Mouse (Mus musculus) left cerebral cortex, adult 9 months (tissue): Measurements from ENCODE around the gene Rpp14.

Experiments
- DNase-seq, 2 experiments: peaks; one replicate each; pipeline ENCODE4 v3.0.0; 2022; ENCODE audit warnings: low spot score in 2 of 2

The Rpp14 gene

DNA sequence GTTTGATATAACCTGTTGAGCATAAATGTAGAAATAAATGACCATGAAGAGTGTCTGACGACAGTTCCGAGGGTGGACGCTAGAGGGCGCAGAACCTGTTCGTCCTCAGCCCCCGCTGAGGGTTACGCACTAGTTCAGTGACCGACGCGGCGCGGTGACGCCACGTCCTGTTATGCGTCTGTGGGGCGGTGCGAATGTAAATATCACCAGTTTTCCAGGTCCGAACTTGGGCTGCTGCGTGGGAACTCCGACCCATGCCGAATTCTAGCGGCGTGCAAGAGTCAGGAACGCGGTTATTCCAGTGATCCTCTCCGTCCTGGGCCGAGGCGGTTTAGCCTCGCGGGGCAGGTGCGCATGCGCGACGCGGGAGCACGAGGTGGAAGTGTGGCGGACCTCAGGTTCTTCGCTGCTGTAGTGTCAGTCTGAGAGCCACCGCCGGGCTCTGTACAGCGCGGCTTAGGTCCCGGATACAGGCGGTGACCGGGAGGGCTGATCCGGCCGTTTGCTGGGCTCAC lies at the start of gene Rpp14:
Gene Rpp14, plus strand, starts transcription at position 203 of the 515 bp plus-strand sequence.
- peak; percentile 88 to 97 for DNase-seq

DNA sequence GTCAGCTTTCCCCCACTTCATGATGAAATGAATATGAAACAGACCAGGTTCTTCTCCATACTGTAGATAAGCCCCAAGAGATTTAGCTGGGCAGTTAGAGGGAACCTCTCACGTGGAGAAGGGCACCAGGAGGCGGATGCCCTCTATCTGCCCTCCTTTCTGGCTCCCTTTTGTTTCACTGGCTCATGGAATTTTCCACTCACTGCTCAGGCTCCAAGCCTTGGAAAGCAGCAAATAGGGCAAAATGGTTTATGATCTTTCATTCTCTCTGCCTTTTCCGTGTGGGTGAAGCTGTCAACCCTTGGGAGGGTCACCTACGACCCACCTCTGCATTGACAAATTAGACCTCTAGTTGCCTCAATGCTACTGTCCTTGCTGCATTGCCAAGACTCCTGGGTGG lies 49.6 kb upstream of the Rpp14 start:
- no peak for DNase-seq

DNA sequence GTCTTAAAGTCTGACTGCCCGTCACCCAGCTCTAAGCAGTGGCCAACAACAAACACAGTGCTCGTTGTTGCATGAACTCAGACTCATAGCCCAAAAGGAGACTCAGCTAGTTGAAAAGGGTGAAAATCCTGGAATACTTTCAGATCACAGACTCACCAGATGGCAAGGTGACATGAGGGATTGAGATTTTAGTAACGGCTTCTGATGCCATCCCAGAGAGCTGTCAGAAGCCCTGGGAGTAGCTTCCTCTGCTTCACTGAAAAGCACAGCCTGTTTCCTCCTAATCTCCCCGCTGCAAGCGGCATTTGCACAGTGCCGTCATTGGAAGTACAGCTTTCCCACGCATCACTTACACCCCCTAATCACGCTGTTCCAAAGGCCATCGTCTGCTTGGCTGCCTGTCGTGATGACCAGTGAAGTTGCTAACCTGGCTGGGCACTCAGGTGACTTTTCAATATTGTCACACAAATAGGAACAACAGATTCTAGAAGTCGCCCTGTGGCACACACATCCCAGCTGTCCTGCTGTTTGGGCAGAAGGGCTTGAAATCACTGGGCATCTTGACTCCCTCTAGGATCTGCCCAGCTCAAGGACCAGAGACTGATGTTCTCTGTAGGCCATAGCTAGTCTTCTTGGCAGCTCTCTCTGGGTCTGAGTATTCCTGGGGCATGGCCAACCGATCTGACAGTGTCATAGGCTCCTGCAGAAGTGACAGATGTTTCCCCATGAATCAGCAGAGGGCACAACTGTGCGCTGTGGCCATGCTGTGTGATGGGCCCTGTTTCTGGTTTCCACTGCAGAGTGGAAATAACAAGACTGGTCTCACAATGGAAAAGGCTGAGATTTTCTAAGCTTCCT lies 47.9 kb upstream of the Rpp14 start:
- DNase-seq, result peak; percentile 25 to 49

DNA sequence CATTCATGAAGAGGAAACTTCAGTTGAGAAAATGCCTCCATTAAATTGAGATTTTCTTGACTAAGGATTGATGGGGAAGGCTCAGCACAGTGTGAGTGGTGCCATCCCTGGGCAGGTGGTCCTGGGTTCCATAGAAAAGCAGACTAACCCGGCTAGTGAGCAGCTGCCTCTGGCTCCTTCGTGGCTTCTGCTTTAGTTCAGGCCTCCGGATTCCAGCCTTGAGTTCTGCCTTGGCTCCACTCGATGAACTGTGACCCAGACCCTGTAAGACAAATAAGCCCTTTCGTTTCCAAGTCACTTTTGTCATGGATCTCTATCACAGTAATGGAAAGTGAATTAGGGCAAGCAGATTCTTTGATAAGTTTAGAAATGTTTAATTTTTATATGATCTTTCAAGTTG lies 45.6 kb upstream of the Rpp14 start:
- DNase-seq, result no peak

- DNase-seq, result no peak
Measured at GRCm38 (mm10) chr14:8035951-8036350, 44.2 kb upstream of the Rpp14 start.

- DNase-seq, result no peak
Measured at GRCm38 (mm10) chr14:8036406-8036805, 43.8 kb upstream of the Rpp14 start.

- no peak for DNase-seq
Measured at GRCm38 (mm10) chr14:8038150-8038549, 42.0 kb upstream of the Rpp14 start.

DNA sequence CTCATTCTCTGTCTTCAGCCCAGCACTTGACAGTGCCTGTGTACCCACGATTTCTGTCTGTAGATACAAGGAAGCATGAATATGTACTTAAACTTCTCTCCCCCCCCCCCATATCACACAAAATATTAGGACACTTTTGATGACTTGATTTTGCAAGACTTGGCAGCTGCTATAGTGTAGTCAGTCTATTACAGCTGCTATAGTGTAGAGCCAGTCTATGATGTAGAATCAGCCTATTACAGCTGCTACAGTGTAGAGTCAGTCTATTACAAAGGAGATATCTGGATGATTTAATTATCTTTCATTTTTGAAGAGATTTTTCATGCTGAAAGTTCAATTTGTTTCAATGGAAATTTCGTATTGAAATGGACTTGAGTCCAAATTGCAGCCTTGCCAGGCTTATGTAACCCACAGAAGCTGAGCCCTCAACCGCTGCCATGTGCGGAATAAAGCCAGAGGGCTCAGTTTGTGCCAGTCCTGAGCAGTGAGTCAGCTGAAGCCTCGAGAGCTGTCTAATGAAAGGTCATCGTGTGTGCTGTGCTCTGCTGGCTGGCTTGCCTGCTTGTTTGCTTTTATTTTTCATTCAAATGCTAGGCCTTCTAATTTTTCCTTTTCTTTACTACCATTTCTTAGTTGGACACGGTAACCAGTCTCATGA lies 41.2 kb upstream of the Rpp14 start:
- DNase-seq, result peak; percentile 46 to 71

DNA sequence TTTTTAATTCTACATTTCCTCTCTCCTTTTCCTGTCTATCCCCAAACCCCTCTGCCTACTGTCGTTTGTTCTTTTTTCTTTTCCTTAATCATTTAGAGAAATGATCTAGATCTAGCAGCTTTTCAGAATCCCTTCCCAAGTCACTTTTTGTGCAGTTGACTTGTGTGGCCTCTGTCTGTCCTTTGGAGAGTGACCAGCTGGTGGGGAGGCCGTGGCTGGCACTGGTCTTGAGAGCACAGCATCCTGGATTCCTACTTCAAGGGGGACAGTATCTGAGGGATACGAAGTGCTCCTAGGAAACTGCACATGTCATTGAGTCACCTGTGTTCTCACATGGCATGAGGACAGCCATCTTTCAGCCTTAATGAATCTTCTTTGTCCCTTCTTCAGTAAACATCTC lies 40.0 kb upstream of the Rpp14 start:
- no peak for DNase-seq

- DNase-seq, result no peak
Measured at GRCm38 (mm10) chr14:8040911-8041678, 39.1 kb upstream of the Rpp14 start.

GRCm38 (mm10) chr14:8042120-8042519 lies 38.0 kb upstream of the Rpp14 start:
- no peak for DNase-seq

DNA sequence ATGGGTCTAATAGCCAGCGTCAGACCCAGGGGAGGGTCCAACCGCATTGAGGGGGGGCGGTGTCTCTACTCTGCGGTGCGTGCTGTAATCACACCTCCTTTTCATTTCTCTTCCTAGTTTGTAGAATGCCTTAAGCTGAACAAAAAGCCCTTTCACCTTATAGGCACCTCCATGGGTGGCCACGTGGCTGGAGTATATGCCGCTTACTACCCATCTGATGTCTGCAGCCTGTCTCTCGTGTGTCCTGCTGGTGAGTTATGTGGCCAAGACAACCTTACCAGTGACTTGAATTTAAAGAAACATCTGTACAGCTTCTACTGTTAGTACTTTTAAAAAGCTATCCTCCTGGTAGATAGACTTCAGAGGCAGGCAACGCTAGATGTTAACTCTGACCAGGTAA lies 37.6 kb upstream of the Rpp14 start:
- DNase-seq, result no peak

GRCm38 (mm10) chr14:8044330-8044729 lies 35.8 kb upstream of the Rpp14 start:
- no peak for DNase-seq

GRCm38 (mm10) chr14:8044786-8045185 lies 35.4 kb upstream of the Rpp14 start:
- no peak for DNase-seq

DNA sequence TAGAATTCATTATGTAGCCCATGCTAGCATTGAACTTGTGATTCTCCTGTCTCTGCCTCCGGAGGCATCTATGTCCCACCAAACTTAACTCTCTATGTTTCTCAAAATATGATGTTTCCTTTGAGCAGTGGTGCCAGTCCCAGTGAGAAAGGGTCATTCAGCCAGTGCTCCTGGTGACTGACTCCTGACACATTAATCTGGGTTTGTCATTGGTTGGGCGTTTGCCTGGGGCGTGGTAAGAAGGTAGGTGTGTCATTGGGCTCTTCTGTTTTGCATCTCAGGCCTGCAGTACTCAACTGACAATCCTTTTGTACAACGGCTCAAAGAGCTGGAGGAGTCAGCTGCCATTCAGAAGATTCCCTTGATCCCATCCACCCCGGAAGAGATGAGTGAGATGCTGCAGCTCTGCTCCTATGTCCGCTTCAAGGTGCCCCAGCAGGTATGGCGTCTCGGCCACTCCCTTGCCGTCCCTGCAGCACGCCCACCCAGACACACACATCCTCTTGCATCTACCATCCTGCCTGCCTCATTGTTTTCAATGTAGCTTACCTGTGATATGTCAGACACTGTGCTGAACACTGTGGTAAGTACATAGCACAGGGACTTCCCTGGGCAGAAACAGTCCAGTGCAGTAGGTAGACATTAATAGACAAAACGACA lies 34.9 kb upstream of the Rpp14 start:
- DNase-seq, result no peak

DNA sequence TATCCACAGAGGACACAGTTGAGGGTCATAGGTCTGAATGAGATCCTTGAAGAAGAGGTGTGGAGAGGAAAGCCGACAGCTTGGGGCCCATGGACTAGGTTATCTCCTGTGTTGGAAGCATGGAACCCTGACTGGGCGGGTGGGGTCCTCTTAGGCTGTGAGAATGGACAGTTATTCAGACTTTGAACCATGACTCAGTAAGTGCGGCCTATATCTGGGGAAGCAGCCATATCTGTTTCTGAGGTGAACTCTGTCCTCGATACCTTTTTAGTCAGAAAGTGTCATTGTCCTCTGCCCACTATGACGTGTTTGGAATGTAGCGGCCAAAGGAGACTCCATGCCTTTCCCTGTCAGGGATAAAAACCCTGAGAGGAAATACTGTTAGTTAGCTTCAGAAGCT lies 33.3 kb upstream of the Rpp14 start:
- DNase-seq, result no peak

DNA sequence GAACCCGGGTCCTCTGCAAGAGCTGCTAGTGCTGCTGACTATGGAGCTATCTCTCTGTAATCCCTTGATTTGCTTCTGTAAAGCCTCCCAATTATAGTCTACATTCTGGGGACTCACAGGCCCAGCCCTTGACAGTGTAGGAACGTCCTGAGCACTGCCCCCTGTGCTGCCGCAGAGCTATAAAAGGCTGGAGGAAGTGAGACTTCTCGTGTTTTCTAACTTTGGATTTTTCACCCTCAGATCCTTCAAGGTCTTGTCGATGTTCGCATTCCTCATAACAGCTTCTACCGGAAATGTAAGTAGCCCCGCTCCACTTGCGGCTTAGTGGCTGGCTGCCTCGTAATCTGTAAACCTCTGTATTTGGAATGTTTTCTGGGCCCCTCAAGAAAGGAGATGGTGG lies 30.8 kb upstream of the Rpp14 start:
- no peak for DNase-seq

DNA sequence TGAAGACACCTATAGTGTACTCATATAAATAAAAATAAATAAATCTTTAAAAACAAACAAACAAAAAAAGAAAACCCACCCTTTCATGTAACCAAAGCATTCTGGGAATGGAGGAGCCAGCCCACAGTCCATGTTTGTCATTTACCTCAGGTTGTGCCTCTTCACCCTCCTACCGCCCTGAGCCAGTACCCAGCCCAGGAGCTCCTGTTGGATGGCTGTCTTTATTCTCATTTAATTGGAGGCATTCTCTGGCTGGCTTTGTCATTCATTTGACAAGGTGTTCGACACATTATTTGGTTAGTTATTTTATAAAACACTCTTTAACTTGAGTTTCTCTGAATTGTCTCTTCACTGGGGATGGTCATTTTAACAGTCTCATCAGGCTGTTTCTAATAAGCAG lies 28.3 kb upstream of the Rpp14 start:
- no peak for DNase-seq

DNA sequence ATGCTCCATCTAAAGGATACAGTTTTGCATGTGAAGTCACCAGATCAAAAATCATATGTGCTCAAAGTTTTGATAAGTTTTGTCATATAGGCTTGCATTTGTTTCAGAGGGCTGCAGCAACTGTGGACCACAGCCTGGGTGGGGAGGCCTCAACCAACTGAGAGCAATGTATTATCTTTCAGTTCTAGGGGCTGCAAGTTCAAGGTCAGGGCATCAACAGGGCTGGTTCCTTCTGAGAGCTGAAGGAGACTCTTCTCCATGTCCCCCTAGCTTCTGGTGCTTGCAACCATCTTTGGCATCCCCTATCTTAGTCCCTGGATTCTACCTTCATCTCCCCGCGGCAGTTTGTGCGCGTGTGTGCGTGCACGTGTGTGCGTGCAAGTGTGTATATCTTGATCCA lies 27.5 kb upstream of the Rpp14 start:
- DNase-seq, result no peak

DNA sequence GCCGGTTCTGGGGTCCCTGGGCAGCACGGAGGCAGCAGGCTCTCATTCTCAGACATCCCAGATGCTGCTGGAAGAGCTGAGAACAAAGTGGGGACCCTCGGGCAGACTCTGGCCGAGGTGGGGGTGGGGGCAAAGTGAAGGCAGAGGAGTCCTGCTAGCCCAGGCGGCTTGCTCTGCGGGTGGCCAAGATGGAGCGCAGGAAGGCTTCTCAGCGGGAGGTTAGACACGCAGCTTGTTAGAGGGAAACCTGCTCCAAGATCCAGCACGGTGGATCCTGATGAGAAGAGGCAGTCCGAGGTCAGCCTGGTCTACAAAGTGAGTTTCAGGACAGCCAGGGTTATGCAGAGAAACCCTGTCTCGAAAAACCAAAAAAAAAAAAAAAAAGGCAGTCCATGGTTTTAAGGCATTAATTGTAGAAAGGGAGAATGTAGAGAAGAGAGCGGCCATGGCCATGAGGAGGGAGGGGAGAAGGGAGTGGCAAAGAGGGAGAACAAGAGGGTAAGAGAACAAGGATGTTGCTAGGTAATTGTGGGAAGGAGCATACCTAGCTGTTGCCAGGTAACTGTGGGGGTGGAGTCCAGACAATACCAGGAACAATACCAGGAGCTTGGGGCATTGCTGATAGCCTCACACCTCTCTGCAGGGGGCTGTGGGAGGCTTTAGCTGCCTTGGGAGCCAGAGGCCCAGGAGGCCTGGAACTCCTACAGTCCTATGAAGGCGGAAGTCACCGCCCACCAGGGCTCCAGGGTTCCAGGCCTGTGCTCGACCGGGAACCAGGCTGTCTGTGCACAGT lies 25.7 kb upstream of the Rpp14 start:
- DNase-seq, result no peak

DNA sequence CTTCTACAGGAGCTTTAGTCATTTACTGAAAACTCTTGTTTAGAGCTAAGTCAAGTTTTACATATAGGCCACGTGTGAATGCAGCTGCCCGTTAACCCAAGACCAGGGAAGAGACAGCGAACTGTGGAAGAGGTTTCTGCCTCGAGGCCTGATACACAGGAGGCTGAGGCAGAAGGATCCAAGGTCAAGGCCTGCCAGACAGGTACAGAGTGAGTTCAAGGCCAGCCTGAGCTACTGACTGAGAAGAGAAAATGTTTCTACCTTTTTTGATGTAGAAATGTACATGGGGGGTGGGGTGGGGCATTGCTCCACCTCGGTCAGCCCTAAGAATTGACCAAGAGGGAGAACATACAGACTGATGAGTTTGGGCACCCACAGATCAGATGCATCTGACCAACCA lies 24.1 kb upstream of the Rpp14 start:
- no peak for DNase-seq
